Mouse (Mus musculus) adrenal gland, postnatal 0 days (tissue): ENCODE data around the gene Rsph4a. TPM values are rescaled to one million over a fixed set of nuclear protein-coding genes. Genes with fewer than 3 reads are reported as not detected.

Experiments used
- polyA plus RNA-seq: library from polyadenylated mRNA; unstranded; fragments of >200 nt; fragmentation: Nextera tagmentation; extraction: Ambion mirVana; gene quantifications from 2 replicates; pipeline ENCODE4 v1.2.1, GENCODE M21; 2015

Gene Rsph4a
- polyA plus RNA-seq: 0.20 and 0.37 TPM in 2 replicates

DNA sequence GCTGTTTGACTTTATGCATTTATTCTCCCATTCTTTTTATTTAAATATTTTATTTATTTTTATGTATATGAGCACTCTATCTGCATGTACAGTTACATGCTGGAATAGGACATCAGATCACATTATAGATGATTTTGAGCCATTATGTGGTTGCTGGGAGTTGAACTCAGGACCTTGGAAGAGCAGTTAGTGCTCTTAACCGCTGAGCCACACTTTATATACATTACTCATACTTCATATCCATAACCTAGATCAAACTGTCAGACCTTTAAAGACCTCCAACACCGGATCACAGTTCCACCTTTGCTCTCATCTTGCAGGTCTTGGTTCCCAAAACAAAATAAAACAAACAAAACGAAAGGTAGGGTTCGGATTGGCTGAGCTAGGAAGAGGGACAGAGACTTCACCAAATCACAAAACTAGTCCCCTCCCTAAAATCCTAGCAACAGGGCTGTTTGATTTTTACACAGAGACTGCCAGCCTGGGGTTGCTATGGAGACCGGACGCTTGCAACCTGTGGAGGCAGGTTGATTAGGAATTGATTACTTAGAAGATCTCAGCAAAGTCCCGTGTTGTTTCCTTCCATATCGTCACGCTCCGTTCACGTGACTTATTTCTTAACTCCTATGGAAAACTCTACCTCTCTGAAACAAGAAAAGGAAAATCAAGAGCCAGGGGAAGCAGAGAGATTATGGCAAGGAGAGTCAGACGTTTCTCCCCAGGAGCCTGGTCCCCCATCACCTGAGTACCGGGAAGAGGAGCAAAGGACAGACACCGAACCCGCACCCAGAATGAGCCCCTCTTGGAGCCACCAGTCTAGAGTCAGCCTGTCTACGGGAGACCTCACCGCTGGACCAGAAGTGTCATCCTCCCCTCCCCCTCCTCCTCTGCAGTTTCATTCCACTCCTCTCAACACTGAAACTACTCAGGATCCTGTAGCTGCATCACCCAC lies at the start of gene Rsph4a:
Gene Rsph4a (plus strand): TSS at position 582 of the 952 bp plus-strand sequence.

DNA sequence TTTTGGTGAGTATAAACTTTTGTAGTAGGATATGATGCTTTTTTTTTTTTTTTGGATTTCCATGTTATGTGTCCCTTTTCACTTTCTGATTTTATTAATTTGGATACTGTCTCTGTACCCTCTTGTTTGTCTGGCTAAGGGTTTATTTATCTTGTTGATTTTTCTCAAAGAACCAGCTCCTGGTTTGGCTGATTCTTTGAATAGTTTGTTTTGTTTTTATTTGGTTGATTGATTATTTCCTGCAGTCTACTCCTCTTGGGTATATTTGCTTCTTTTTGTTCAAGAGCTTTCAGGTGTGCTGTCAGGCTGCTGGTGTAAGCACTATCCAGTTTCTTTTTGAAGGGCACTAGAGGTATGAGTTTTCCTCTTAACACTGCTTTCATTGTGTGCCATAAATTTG lies 47.5 kb upstream of the Rsph4a start, which contains the start of gene Sult3a1:
Gene Sult3a1 (plus strand): TSS at position 301 of the 400 bp plus-strand sequence.

DNA sequence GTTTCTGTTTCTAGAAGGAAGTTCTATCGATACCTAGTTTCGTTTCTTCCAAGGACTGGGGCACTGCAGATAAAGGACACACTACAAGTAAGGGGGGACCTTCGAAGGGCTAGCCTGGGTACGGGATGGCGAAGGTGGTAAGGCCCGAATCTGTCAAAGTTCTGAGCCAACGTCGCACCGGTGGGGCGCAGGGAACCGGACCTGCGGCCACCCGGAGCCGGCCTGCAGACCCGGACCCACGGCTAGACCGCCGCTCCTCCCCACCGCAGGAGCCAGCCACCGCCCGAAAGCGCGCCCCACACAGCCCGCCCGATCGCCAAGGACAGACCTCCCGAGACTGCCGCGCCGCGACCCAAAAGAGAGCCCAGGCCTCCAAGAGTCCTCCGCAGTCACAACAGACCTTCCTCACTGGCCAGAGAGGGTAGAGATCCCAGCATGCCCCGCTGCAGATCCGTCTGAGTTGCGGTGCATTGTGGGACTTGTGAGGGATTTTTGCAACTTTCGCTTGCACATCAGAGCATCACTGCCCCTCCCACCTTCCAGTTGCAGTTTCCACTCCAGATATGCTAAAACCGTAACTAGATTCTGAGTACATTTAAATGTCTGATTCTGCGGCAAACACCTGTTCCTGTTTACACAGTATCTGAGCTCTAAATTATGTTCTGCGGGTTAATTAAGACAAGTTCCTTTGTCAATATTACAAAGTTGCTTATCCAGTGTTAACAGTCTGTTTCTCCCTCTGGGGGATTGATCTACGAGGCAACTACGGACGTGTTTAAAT lies 46.1 kb downstream of the Rsph4a start, which contains the start of gene Zup1:
Gene Zup1 (minus strand): TSS at position 467 of the 781 bp plus-strand sequence.

Other genes starting within 250 kb of the Rsph4a start
- 0.19 TPM in 1 of 2 replicates, not detected in the other for gene Sult3a2, start 118.4 kb upstream of the Rsph4a start, polyA plus RNA-seq
- gene Sult3a1, start 47.4 kb upstream of the Rsph4a start, polyA plus RNA-seq: not detected in 2 replicates
- gene Zup1, start 46.2 kb downstream of the Rsph4a start, polyA plus RNA-seq: 18.7 and 24.0 TPM in 2 replicates
- 132 and 134 TPM in 2 replicates for gene Rwdd1, start 114.5 kb downstream of the Rsph4a start, polyA plus RNA-seq
- gene Trappc3l, start 132.5 kb downstream of the Rsph4a start, polyA plus RNA-seq: not detected in 2 replicates
- gene Calhm4, start 139.2 kb downstream of the Rsph4a start, polyA plus RNA-seq: not detected in 2 replicates
- 0.37 and 0.82 TPM in 2 replicates for gene Calhm5, start 191.4 kb downstream of the Rsph4a start, polyA plus RNA-seq
- 1.9 and 4.1 TPM in 2 replicates for gene Calhm6, start 222.9 kb downstream of the Rsph4a start, polyA plus RNA-seq